Mouse (Mus musculus): ENCODE results near the gene Olfr1022.

GRCm38 (mm10) chr2:85868294-85868693, at the start of gene Olfr1022:
- TF ChIP-seq CTCF (conservative IDR thresholded peaks at IDR 0.05; ENCODE audit: low read length) = no peak
- TF ChIP-seq NANOG (IDR thresholded peaks at IDR 0.05; ENCODE audit: borderline replicate concordance, low read length) = no peak
